Mouse (Mus musculus): Measurements from ENCODE around the gene Apoa5. TPM values are rescaled to one million over a fixed set of nuclear protein-coding genes. Genes with fewer than 3 reads are reported as not detected.

The Apoa5 gene
- polyA plus RNA-seq, 1 experiment from 2014 or later = not detected

DNA sequence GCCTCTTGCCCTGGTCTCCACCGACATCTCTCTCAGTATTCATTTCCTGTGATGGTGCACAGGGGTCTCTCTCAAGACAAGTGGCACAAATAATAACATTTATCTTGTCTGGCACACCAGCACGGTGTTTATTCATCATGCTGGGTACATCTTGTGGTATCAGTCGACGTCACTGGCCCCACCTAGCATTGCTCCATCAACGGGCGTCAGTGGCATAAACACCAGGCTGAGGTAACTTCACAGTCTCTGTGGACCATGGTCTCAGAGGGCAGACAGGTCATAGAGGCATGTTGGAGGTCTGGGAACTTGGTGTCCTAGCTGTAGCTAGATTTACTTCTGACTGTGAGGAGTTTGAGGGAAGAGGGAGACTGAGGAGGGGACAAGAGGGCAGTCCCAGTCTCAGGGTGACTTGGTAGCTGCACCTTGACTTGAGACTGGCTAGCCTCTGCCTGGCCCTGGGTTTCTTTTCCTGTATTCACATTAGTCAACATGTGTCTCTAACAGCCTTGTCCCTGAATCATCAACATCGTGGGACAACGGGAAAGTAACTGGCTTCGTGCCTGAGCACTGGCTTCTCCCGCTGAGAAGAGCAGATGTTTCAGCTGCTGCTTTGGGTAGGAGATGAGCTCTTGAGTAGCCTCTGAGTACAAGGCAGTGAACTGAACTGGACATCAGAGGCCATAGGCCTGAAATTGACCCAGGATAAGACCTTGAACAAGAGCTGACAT lies 11.6 kb upstream of the Apoa5 start:
- no peak overlapping the region for H3K4me2 ChIP-seq (ENCODE audit: low read length)
- ATAC-seq = no peak
- no peak overlapping the region for H3K27ac ChIP-seq (ENCODE audit: low read depth, low read length)
- no peaks in the 10 kb centered on the region for H3K9me3 ChIP-seq (ENCODE audit: control insufficient read depth, low read length)
- no peaks in the 10 kb centered on the region for H3K27me3 ChIP-seq (replicated peaks; ENCODE audit: control insufficient read depth, insufficient read depth, low read length)
- H3K9ac ChIP-seq (ENCODE audit: low read depth, low read length) = no peak overlapping the region
- H3K4me3 ChIP-seq (ENCODE audit: low read length) = no peak overlapping the region
- WGBS = 85% methylated on average over 10 of the region's 10 CpGs
- H3K4me1 ChIP-seq (ENCODE audit: control insufficient read depth, insufficient read depth, low read depth, low read length) = no peaks in the 10 kb centered on the region
- no peaks in the 10 kb centered on the region for H3K36me3 ChIP-seq (ENCODE audit: control insufficient read depth, insufficient read depth, low read length)

DNA sequence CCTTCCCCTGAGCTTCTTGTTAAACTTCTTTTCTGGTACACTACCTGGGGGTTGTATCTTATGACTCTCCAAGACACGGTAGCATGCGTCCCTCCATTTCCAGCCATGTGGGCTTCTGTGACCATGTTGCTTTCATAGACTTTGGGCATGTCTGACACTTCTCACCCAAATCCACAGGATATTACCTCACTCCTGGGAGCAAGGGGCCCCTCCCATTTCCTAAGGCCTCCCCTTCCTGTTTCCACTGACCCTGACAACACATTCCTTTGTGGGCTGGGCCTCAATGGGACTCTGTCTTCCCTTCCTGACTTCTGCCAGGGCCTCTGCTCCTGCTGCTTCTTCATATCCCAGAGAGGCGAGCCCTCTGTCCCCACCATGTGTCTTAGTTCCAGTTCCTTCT lies 10.9 kb upstream of the Apoa5 start:
- no peak for ATAC-seq
- Histone ChIP-seq H3K4me3 (ENCODE audit: low read length) (no peak overlapping the region), H3K9ac (ENCODE audit: low read depth, low read length) (no peak overlapping the region), H3K9me3 (ENCODE audit: control insufficient read depth, low read length) (no peaks in the 10 kb centered on the region), H3K36me3 (ENCODE audit: control insufficient read depth, insufficient read depth, low read length) (no peaks in the 10 kb centered on the region), H3K4me2 (ENCODE audit: low read length) (no peak overlapping the region), H3K4me1 (ENCODE audit: control insufficient read depth, insufficient read depth, low read depth, low read length) (no peaks in the 10 kb centered on the region), H3K27ac (ENCODE audit: low read depth, low read length) (no peak overlapping the region), H3K27me3 (replicated peaks; ENCODE audit: control insufficient read depth, insufficient read depth, low read length) (no peaks in the 10 kb centered on the region)
- 87% methylated on average over 3 of the region's 3 CpGs for WGBS

DNA sequence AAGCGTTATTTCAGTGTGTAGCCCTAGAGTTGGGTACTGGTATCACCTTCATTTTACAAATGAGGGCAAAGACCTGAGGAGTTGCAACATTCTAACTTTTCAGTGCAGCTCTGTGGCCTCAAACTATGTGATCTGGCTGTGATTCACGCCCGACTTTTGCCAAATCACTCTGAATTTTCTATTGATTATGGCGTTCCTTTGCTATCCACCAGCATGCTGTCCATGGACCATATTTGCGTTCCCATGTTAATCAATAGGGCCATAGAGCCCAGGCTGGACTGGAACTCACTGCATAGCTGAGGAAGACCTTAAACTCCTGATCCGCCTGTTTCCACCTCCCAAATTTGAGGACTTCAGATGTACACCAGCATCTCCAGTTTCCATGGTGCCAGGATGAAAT lies 9.3 kb upstream of the Apoa5 start:
- H3K36me3 ChIP-seq (ENCODE audit: control insufficient read depth, insufficient read depth, low read length) = no peaks in the 10 kb centered on the region
- no peaks in the 10 kb centered on the region for H3K9me3 ChIP-seq (ENCODE audit: control insufficient read depth, low read length)
- no peak overlapping the region for H3K27ac ChIP-seq (ENCODE audit: low read depth, low read length)
- no peak for ATAC-seq
- no peak overlapping the region for H3K4me3 ChIP-seq (ENCODE audit: low read length)
- no peaks in the 10 kb centered on the region for H3K4me1 ChIP-seq (ENCODE audit: control insufficient read depth, insufficient read depth, low read depth, low read length)
- WGBS = 86% methylated on average over 6 of the region's 6 CpGs
- H3K9ac ChIP-seq (ENCODE audit: low read depth, low read length) = no peak overlapping the region
- no peaks in the 10 kb centered on the region for H3K27me3 ChIP-seq (replicated peaks; ENCODE audit: control insufficient read depth, insufficient read depth, low read length)
- H3K4me2 ChIP-seq (ENCODE audit: low read length) = no peak overlapping the region

DNA sequence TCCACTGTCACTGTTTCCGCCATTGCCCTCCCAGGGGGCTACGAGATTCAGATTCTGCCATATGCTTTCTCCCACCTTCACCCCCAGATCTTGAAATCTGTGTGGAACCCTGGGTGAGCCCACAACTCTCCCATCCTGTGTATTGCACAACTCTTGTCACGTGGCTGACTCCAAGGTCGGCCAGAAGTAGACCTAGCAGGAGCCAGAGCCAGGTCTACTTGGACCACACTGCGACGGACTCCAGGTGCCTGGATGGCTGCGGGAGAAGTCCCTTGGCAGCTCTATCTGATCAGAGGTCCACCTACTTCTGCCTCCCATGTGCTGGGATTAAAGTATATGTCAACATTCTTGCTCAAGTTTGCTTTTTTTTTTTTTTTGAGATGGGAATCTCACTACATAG lies 7.3 kb upstream of the Apoa5 start:
- no peak overlapping the region for H3K27ac ChIP-seq (ENCODE audit: low read depth, low read length)
- no peaks in the 10 kb centered on the region for H3K9me3 ChIP-seq (ENCODE audit: control insufficient read depth, low read length)
- no peak for ATAC-seq
- H3K4me2 ChIP-seq (ENCODE audit: low read length) = no peak overlapping the region
- no peak overlapping the region for H3K4me3 ChIP-seq (ENCODE audit: low read length)
- H3K36me3 ChIP-seq (ENCODE audit: control insufficient read depth, insufficient read depth, low read length) = no peaks in the 10 kb centered on the region
- WGBS = 87% methylated on average over 7 of the region's 7 CpGs
- no peak overlapping the region for H3K9ac ChIP-seq (ENCODE audit: low read depth, low read length)
- no peaks in the 10 kb centered on the region for H3K4me1 ChIP-seq (ENCODE audit: control insufficient read depth, insufficient read depth, low read depth, low read length)
- H3K27me3 ChIP-seq (replicated peaks; ENCODE audit: control insufficient read depth, insufficient read depth, low read length) = no peaks in the 10 kb centered on the region

DNA sequence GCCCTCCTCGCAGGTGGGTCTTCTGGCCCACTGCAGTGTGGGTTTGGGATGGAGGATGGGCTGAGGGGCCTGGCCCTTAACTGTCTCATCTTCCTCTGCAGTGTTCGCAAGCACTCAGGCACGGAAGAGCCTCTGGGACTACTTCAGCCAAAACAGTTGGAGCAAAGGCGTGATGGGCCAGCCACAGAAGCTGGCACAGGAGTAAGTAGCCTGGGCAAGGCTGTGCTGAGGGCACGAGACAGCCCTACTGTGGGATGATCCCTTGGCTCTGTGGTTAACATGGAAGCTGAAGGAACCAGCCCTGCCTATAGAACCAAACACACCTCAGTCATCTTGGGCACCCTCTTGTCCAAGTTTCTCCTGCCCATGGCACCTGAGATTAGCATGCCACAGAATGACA lies 692 bp downstream of the Apoa5 start:
- WGBS = 85% methylated on average over 5 of the region's 5 CpGs

DNA sequence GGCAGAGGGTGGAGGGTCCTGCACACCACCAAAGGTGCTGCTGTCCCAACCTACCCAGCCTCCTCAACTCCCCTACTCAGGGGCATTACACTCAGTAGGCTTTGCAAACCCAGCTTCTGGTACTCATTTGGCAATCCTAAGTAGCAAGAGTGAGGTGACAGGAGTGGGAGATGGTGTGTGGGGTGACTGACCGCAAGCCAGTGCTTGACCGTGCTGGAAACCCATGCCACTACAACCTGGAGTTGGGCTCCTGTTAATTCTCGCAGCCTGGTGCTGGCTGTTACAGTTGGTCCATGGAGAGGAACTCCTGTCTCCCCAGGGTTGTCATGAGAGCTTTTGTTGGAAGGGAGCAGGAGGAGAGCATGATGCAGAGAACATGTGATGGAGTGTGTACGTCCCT lies 2.3 kb downstream of the Apoa5 start:
- H3K9me3 ChIP-seq (ENCODE audit: control insufficient read depth, low read length) = no peaks in the 10 kb centered on the region
- H3K4me1 ChIP-seq (ENCODE audit: control insufficient read depth, insufficient read depth, low read depth, low read length) = peaks cover 6% of the 10 kb centered on the region
- no peak for ATAC-seq
- H3K27ac ChIP-seq (ENCODE audit: low read depth, low read length) = no peak overlapping the region
- H3K27me3 ChIP-seq (replicated peaks; ENCODE audit: control insufficient read depth, insufficient read depth, low read length) = peaks cover 3% of the 10 kb centered on the region
- WGBS = 87% methylated on average over 4 of the region's 4 CpGs
- peaks cover 7% of the 10 kb centered on the region for H3K36me3 ChIP-seq (ENCODE audit: control insufficient read depth, insufficient read depth, low read length)
- no peak overlapping the region for H3K4me3 ChIP-seq (ENCODE audit: low read length)
- H3K4me2 ChIP-seq (ENCODE audit: low read length) = no peak overlapping the region
- H3K9ac ChIP-seq (ENCODE audit: low read depth, low read length) = no peak overlapping the region

More for the DNA sequence above, 692 bp downstream of the Apoa5 start:
- Histone ChIP-seq H3K9me3 (ENCODE audit: control insufficient read depth, low read length) (no peaks in the 10 kb centered on the region), H3K9ac (ENCODE audit: low read depth, low read length) (no peak overlapping the region), H3K4me1 (ENCODE audit: control insufficient read depth, insufficient read depth, low read depth, low read length) (peaks cover 6% of the 10 kb centered on the region), H3K4me3 (ENCODE audit: low read length) (no peak overlapping the region), H3K27ac (ENCODE audit: low read depth, low read length) (no peak overlapping the region), H3K27me3 (replicated peaks; ENCODE audit: control insufficient read depth, insufficient read depth, low read length) (peaks cover 3% of the 10 kb centered on the region), H3K36me3 (ENCODE audit: control insufficient read depth, insufficient read depth, low read length) (no peaks in the 10 kb centered on the region), H3K4me2 (ENCODE audit: low read length) (no peak overlapping the region)
- ATAC-seq = no peak

- Histone ChIP-seq H3K4me3 (ENCODE audit: low read length) (no peak overlapping the region), H3K36me3 (ENCODE audit: control insufficient read depth, insufficient read depth, low read length) (peaks cover 17% of the 10 kb centered on the region), H3K27ac (ENCODE audit: low read depth, low read length) (no peak overlapping the region), H3K4me1 (ENCODE audit: control insufficient read depth, insufficient read depth, low read depth, low read length) (peaks cover 6% of the 10 kb centered on the region), H3K4me2 (ENCODE audit: low read length) (no peak overlapping the region), H3K9me3 (ENCODE audit: control insufficient read depth, low read length) (no peaks in the 10 kb centered on the region), H3K9ac (ENCODE audit: low read depth, low read length) (no peak overlapping the region), H3K27me3 (replicated peaks; ENCODE audit: control insufficient read depth, insufficient read depth, low read length) (peaks cover 3% of the 10 kb centered on the region)
- ATAC-seq = no peak
- WGBS = 89% methylated on average over 9 of the region's 9 CpGs
Observed at GRCm38 (mm10) chr9:46272070-46272469, 3.6 kb downstream of the Apoa5 start.

- Histone ChIP-seq H3K9ac (ENCODE audit: low read depth, low read length) (peak within 1 kb of the TSS; percentile 72), H3K9me3 (ENCODE audit: control insufficient read depth, low read length) (no peaks in the 10 kb centered on the region), H3K27me3 (replicated peaks; ENCODE audit: control insufficient read depth, insufficient read depth, low read length) (peaks cover 3% of the 10 kb centered on the region), H3K27ac (ENCODE audit: low read depth, low read length) (peak within 1 kb of the TSS; percentile 21; the same call in 1 of the 2 replicates), H3K4me3 (ENCODE audit: low read length) (peak within 1 kb of the TSS; percentile 69), H3K36me3 (ENCODE audit: control insufficient read depth, insufficient read depth, low read length) (peaks cover 20% of the 10 kb centered on the region), H3K4me1 (ENCODE audit: control insufficient read depth, insufficient read depth, low read depth, low read length) (peaks cover 6% of the 10 kb centered on the region), H3K4me2 (ENCODE audit: low read length) (peak within 1 kb of the TSS; percentile 92)
- WGBS = 6% methylated on average over 45 of the region's 45 CpGs
- ATAC-seq = peak; percentile 98
Observed at GRCm38 (mm10) chr9:46272677-46273454, 4.4 kb downstream of the Apoa5 start, which contains the start of gene Zpr1. Gene Zpr1, plus strand, starts transcription at chr9:46273064.

GRCm38 (mm10) chr9:46274494-46274893 lies 6.1 kb downstream of the Apoa5 start:
- Histone ChIP-seq H3K4me3 (ENCODE audit: low read length) (no peak overlapping the region), H3K27ac (ENCODE audit: low read depth, low read length) (no peak overlapping the region), H3K27me3 (replicated peaks; ENCODE audit: control insufficient read depth, insufficient read depth, low read length) (peaks cover 3% of the 10 kb centered on the region), H3K9ac (ENCODE audit: low read depth, low read length) (no peak overlapping the region), H3K4me1 (ENCODE audit: control insufficient read depth, insufficient read depth, low read depth, low read length) (peaks cover 6% of the 10 kb centered on the region), H3K36me3 (ENCODE audit: control insufficient read depth, insufficient read depth, low read length) (peaks cover 28% of the 10 kb centered on the region), H3K9me3 (ENCODE audit: control insufficient read depth, low read length) (no peaks in the 10 kb centered on the region), H3K4me2 (ENCODE audit: low read length) (no peak overlapping the region)
- ATAC-seq = no peak
- WGBS = 92% methylated on average over 9 of the region's 9 CpGs
